Mouse (Mus musculus) heart, adult 9 months (tissue): Measurements from ENCODE around the gene Casc3.

Experiments used
- DNase-seq, 2 experiments: peaks; one replicate each; pipeline ENCODE4 v3.0.0; 2022; ENCODE audit warnings: low spot score in 2 of 2

Casc3 gene

DNA sequence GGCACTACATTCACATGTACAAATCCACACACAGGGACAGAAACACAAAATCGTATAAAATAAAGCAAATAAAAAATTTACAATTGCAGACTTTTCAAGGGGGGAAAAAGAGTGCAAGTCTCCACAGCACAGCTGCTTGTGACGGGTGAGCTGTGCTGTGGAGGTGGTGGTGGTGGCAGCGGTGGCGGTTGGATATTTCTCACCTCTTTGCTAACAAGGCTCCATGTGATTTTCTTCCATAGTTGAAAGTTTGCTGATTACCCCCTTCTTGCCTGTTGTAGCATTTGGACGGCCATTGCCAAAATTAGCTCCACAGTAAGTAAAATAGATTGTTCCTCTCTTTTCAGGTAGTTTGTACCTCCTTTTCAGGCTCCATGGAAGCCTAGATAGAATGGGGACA is at the start of gene Casc3:
TSS of gene Casc3 (plus strand) at position 301 of the 400 bp plus-strand sequence.
- no peak for DNase-seq

DNA sequence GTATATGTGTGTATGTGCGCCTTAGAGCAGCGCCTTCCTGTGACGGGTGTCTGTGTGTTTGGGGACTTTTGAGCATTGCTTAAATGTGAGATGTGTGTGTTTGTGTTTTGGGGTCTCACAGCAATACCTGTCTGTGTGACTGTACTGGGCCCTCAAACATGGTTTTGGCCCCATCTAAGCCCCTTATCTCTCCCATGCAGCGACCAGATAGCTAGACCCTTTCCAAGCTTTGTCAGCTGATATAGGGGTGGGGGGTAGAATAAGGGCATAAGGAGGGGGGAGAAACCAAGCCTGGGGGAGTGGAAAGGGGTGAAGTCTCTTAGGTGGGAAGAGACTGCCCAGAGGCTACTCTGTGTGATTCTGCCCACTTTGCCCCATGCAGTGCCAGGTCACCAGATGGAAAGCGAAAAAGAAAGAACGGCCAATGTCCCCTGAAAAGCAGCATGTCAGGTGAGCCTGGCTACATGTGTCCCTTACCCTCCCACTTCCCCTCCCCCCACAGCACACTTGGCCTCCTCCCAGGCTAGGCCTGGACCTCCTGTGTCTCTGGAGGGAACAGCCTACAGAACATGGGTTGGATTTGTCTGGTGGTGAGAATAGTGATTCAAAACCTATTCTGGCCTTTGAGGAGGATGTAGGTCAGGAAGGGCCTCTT is 48.9 kb upstream of the Casc3 start:
- no peak for DNase-seq

DNA sequence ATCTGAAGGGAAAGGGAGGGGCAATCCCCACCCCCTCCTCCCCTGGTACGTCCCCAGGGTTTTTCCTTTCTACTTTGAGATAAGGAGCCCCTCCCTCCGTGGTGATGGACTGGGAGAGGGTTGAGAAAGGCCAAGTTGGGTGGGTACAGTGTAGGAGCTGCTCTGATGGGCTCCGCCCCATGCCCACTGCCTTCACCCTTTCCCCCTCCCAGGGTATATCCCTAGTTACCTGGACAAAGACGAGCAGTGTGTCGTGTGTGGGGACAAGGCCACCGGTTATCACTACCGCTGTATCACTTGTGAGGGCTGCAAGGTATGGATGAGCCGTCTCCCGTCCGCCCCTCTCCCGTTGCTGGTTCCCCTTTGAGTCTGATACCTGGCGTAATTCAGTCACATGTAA is 48.0 kb upstream of the Casc3 start:
- DNase-seq = no peak

DNA sequence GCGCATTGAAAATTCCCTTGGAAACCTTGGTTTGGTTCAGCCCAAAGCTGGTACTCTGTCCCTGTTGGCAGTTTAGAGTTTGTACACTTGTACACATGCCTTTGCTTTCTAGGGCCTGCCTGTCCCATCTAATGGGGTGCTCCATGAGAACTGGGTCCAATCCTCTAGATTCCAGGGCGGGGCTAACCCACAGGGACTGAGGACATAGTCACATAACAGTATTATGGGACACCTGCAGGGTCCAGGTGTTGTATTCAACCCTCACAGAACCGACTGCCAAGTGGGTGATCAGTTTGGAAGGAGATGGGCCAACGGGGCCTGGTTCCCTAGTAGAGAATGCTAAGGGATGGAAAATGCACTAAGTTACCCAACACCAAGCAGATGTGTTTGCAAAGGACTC is 42.8 kb upstream of the Casc3 start:
- DNase-seq = no peak

DNA sequence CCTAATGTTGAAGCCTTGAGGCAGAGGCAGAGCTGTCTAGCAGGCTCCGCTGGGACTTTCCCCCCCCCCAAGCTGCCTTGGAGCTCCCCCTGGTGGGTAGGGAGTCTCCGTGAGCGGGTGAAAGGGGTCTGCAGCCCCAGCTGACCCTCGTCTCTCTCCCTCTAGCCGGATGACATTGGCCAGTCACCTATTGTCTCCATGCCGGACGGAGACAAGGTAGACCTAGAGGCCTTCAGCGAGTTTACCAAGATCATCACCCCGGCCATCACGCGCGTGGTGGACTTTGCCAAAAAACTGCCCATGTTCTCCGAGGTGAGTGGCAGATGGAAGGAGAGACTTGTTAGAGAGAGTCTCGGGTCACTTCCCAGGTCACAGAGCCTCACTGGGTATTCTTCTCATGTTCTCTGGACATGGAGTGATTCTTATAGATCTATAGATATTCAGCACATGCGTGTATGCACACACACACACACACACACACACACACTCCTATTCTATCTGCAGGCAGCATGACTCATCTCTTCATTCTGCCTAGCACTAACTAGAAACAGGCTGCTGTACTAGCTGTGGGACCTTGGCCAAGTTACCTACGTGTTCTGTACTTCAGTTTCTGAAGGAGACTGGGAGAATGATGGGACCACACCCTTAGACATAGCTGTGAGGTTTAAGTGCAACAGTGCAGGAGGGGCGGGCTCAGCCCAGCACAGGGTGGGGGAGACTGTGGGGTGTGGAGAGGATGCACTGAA is 41.8 kb upstream of the Casc3 start:
- DNase-seq = no peak

DNA sequence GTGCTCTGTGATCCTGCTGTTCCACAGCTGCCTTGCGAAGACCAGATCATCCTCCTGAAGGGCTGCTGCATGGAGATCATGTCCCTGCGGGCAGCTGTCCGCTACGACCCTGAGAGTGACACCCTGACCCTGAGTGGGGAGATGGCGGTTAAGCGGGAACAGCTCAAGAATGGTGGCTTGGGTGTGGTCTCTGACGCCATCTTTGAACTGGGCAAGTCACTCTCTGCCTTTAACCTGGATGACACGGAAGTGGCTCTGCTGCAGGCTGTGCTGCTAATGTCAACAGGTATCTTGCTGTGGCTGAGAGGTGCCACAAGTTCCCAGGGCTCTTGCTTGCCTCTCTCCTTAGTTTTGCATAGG is 41.2 kb upstream of the Casc3 start:
- no peak for DNase-seq

DNA sequence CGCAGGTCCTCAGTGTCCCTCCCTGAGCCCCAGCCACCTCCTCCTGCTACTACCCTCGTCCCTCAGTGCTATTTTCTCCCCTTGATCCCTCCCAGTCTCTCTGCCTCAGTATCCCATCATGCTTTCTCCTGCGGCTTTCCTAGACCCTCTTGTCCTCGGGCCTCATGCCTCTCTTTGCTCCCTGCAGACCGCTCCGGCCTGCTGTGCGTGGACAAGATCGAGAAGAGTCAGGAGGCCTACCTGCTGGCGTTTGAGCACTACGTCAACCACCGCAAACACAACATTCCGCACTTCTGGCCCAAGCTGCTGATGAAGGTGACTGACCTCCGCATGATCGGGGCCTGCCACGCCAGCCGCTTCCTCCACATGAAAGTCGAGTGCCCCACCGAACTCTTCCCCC is 40.6 kb upstream of the Casc3 start:
- no peak for DNase-seq

DNA sequence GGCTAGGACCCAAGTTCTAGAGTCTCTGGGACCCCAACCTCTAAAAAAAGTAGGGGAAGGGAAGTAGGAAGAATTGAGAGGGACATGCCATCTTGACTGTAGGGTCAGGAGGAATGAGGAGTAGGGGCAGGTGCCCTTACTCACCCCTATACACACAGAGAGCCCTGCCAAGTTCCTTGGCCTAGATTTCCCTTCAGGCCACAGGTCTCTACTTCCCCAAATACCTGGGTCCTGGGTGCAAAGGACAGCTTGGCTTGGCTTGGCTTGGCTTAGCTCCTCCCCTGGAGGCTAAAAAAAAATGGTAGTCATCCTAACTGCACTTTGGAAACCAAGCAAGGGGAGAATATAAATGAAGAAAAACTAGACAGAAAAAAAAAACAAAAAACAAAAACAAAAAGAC is 40.0 kb upstream of the Casc3 start:
- no peak for DNase-seq

DNA sequence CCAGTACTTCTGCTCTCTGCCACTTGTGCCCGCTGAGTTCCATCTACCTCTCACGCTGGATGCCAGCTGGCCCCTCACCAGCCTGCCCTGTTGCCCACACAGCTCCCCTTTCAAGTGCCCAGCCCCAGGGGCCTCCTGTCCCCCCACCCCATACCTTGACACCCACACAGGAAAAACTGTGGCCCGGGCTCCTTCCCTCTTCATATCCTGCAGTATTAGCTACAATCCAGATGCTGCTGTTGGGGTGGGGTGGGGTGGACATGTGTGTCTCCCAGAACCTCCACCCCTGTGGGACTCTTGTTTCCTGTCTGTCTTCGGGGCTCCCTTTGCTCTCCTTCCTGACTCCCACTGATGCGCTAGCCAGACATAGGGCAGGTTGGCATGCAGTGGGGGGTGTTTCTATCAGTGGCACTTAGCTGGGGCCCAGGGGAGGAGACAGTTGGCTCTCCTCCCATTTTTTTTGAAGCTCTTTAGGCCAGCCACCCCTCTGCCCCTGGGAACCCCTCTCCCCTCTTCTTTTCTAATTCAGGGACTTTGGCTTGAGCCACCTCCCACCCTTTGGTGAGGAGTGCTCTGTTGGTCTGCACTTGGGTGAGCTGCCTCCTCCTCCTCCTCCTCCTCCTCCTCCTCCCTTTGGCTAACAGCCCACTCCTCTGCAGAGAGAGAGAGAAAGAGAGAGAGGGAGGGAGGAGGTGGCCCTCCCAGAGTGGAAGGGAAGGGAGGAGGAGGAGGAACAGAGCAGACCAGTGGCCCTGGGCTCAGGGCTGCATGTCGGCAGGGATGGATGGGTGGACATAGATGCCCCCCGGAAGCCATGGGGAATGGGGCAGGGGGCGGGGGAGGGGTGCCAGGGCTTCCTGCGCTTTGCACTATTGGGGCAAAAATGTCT is 39.0 kb upstream of the Casc3 start:
- DNase-seq = peak; percentile 71 to 84

DNA sequence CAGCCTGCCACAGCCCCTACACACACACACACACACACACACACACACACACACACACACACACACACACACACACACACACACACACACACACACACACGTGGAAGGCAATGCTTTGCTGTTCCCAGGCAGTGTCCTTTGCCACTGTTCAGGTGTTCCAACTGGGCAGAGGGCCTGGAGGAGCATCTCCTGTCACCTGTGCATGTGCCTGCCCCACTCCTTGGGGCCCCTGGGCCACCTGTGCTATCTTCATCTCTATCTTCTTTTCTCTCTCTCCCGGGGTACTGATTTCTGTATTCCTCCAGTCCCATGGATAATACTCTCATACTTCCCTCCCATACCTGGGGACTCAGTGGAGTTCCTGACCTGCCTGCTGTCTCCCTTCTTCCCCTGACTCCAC is 38.4 kb upstream of the Casc3 start:
- DNase-seq = peak in 1 of 2 experiments; percentile 46

DNA sequence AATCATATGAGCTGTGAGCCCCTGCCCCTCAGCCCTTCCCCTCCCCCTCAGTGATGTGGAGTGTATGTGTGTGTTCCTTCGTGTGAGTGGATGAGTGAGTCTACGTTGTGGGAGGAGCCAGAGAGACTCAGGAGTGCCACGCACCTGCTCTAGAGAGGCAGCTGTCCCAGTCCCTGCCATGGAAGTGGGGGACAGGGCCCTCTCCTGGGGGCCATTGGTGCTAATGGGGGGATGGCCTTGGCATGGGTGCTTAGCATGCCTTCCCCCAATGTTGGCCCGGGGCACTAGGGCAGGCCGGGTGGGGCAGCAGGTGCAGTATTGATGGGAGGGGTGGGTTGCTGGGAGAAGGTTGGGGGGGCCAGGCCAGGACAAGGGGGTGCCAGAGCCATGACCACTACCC is 37.9 kb upstream of the Casc3 start:
- peak in 1 of 2 experiments; percentile 49 for DNase-seq

DNA sequence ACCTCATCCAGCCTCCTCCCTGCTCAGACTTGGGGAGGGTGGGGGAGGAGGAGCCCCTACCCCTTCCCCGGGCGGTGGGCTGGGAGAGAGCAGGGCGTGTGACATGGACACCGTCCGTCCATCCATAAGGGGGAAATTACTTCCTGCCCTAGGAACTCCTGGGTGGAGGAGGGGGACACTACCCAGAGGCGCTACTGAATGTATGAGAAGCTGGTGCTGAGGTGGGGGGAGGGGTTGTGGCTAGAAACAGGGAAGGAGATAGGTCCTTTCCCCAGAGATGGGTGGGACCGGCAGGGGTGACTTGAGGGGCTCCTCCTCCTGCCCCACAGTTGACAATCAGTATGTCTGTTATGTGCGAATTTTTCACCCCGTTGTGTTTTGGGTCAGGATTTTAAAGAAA is 37.4 kb upstream of the Casc3 start:
- DNase-seq = peak; percentile 59 to 79

DNA sequence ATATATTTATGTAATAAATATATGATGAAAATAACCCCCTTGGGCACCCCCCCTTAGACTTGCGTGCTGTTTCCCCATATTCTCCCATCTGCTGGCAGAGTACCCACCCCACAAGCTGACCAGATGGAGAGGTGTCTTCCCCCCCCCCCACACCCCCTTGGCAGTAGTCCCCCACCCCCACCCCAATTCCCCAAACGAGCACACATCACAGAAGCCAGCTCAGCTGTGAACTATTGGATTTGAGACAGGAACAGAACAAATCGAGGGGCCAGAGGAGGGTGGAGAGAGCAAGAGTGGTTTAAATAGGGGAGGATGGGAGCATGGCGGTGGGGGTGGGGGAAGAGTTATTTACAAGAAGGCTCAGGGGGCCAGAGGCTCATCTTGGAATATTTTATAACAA is 37.0 kb upstream of the Casc3 start:
- DNase-seq = peak in 1 of 2 experiments; percentile 33

DNA sequence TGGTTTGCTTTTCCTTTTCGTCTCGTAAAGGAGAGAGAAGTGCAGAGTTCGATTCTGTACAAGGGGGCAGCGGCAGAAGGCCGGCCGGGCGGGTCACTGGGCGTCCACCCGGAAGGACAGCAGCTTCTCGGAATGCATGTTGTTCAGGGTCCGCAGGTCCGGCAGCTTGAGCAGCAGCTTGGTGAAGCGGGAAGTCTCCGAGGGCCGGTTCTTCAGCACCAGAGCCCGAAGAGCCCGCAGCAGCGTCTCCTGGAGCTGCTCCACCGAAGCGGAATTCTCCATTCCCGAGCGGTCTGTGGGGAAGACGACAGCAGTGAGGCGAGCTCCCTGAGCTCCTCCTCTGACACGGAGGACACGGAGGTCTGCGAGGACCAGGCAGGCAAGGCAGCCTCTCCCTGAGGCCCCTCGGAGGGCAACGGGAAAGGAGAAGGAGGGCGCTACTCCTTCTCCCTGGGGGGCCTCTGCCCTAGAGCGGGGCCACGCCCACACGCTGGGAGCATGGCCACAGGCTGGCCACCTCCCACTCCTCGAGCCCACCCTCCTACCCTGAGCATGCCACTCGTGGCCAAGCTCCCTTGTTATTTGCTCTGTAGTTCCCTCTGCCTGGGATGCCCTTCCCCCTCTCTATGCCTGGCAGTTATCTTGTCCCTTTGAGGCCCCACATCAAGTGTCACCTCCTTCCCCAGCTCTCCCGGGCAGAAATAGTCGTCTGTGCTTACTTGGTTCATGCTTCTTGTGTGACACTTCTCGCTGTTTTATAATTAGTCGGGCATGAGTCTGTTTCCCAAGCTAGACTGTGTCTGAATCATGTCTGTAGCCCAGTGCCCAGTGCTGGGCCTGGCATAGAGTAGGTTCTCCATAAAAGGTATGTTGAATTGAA is 36.3 kb upstream of the Casc3 start:
- peak; percentile 71 to 73 for DNase-seq

DNA sequence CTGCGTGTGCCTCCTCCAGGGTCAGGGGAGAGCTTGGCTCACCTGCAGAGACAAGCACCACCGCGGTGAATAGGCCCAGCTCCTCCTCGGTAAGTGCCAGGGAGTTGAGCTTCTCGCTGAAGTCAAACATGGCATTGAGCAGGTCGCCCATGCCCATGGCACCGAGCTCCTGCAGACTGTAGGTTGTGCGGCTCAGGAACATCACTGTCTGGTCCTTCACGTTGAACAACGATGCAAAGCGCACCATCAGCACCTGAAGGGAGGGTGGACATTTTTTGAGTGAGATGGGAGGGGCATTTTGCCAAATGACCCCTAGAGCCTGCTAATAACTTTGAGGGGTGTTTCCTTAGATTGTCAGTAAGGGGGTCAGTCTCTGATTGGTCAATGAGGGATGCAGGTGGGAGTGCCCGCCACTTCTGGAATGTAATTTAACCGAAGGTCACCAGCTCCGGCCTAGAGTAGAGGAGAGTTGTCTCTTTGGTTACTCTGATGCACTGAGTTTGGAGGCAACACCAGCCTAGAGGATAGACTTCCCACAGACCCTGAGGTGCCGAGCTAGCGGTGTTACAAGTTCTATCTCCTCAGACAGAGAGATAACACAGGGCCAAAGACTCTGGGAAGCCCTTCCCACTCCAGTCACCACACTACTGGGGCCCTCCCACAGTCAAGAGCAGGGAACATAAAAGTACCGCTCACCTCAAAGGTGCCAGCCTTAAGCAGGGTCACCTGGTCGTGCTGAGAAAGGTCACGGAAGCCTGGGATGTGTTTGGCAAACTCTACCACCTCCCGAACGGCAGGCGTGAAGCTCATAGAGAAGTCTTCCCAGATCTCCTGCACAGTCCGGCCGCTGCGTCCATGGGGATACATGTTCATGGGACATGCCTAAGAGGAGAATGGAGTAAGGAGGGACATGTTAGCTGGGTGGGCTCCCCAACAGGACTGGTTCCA is 35.4 kb upstream of the Casc3 start:
- DNase-seq = peak in 1 of 2 experiments; percentile 30

DNA sequence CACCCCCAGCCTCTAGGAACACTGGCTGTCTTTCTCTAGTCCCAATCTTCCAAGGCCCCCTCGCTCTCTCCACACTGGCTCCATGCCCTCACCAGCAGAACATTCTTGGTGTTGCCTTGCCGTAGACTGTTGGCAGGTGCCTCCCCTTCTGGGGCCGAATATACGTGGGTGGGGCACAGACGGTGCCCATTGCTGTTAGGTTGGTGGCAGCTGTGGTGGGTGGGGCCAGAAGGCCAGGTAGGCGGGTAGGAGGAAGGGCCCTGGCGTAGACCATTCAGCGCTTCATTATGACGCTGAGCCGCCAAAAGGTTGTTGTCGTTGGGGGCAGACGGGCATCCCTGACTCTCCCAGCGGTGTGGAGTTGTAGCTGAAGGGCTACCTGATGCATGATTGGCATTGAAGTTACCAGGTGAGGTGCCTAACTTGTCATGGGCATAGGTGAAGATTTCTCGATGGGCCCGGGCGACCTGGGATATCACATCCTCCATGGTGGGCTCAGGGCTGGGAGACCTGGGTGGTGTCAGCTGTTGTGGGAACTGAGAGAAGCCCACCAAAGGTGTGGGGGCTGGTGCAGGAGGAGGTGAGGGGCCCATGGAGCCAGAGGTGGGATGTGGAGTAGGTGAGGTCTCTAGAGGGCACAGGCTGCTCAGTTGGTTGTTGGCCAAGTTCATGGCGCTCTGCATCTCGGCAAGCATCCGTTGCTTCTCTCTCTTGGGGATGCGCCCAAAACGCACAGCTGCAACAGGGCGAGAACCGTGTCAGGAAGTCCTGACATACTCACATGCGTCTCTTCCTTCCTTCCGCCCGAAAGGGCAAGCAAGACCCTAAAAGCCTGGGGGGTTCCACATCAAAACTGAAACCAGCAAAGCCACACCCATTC is 34.4 kb upstream of the Casc3 start:
- DNase-seq = peak; percentile 46 to 61

DNA sequence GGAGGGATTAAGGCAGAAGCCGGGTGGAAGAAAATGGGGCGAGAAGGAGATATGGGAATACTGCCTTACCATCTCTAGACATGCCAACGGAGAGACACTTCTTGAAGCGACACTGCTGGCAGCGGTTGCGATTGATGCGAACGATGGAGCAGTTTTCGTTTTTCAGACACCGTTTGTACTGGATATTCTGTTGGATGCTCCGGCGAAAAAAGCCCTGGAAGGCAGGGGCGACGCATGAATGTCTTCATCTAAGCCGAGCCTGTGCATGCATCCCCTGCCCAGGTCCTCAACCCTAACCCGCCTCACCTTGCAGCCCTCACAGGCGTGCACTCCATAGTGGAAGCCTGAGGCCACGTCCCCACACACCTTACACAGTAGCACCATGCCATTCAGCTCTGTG is 33.6 kb upstream of the Casc3 start:
- DNase-seq = peak in 1 of 2 experiments; percentile 34

DNA sequence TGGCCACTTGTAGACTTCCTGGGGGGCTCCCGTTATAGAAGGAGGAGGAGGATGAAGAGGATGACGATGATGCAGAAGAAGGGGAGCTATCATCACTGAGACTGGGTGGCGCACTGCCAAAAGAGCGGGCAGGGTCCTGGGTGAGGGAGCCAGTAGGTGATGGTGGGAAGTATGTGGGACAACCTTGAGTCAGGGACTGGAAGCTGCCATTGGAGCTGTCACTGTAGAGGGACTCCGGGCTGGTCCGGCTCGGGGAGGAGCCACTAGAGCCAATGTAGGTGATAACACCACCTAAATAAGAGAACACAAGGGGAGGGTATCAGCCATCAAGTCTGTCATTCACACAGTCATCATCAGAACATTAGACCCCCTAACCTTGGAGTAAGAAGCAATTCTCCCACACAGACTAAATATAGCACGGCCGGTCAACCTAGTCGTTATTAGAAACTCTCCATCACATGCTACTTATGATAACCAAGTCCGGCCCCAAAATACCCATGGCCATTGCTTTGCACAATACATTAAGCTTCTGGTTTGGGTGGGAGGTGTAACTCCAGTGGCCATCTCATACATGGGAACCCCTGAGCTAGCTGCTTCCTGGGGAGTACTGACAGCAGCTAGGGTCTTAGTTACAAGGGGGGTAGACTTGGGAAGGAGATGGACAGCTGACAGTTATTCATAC is 32.7 kb upstream of the Casc3 start:
- peak; percentile 43 to 51 for DNase-seq

DNA sequence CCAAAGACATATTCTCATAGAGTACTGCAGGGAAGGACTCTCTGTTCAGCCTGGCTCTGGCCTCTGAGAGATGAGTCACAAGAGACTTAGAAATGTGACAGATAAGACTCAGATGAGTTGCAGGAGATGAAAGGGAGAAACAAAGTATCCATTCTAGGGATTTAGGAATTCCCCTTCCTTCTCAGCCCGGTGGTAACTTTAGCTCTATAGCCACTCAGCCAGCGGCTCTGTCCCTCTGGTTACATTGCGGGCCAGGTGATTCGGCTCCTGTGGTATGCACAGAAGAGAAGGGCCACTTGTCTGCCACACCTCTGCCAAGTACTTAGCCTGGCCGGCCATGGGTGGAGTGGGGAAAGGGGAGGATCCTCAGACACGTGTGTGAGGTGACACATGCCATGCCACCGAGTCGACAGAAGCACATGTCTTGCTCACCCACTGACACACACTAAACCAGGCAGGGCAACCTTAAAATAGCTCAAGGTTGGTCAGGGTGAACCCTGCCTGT is 32.0 kb upstream of the Casc3 start:
- peak; percentile 90 to 95 for DNase-seq
